Mouse (Mus musculus) adrenal gland, adult 8-10 months (tissue): ENCODE results near the gene Cmtm2b. TPM values are rescaled to one million over a fixed set of nuclear protein-coding genes. Genes with fewer than 3 reads are reported as not detected.
"Not testable (repeated sequence)": the region's sequence is repeated elsewhere in the genome, so short reads cannot be mapped to it uniquely, and the experiment has no call there.

Experiments used
- DNase-seq: peaks from one replicate; pipeline ENCODE4 v3.0.0; 2022
- total RNA-seq, 4 experiments: library from RNA; stranded (reverse); gene quantifications; 2 replicates each; pipeline ENCODE4 v1.2.4; 2022

The Cmtm2b gene
- total RNA-seq = 1 to 10 TPM in 1 of 4 experiments, under 1 TPM in 1, not detected in 2; 0.38 to 1.1 TPM

DNA sequence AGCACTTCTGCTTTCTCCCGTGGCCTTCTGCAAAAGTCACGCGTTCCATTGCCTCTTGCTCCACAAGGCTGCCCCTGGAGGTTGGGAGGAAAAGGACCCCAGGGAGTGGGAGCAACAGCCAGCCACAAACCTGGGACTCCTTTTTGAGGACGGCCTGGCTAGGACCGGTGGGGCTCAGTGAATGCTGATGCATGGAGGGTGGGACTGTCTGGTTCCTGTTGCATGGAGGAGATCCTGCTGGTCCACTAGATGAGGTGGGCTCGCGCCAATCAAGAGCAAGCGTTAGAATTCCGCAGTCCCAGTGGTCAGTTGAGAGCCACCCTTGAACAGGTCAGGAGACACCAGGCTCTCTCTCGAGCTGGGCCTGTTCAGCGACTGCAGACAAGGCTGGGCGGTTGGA lies at the start of gene Cmtm2b:
Cmtm2b (plus strand) TSS at position 301 of the 400 bp plus-strand sequence.
- DNase-seq = not testable (repeated sequence)

DNA sequence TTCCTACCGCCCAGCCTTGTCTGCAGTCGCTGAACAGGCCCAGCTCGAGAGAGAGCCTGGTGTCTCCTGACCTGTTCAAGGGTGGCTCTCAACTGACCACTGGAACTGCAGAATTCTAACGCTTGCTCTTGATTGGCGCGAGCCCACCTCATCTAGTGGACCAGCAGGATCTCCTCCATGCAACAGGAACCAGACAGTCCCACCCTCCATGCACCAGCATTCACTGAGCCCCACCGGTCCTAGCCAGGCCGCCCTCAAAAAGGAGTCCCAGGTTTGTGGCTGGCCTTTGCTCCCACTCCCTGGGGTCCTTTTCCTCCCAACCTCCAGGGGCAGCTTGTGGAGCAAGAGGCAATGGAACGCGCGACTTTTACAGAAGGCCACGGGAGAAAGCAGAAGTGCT lies 28.9 kb upstream of the Cmtm2b start, which contains the start of gene Cmtm2a:
Cmtm2a (minus strand) TSS at position 101 of the 400 bp plus-strand sequence.
- DNase-seq = not testable (repeated sequence)

DNA sequence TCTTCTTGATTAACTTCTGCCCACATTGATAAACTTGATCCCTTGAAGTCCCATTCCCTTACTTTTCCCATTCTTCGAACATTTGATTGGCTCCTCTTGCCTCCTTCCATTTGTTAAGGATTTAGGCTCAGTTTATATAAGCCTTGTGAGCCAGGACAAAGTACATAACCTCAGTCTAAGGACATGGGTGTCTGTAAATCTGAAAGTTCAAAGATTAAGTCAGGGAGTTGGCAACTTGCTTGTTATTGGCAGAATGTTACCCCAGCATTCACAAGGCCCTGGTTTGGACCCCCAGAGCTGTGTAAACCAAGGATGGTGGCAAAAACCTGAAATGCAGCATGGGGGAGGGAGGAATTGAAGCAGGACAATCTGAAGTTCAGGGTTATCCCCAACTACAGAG lies 27.6 kb upstream of the Cmtm2b start:
- DNase-seq = no peak

DNA sequence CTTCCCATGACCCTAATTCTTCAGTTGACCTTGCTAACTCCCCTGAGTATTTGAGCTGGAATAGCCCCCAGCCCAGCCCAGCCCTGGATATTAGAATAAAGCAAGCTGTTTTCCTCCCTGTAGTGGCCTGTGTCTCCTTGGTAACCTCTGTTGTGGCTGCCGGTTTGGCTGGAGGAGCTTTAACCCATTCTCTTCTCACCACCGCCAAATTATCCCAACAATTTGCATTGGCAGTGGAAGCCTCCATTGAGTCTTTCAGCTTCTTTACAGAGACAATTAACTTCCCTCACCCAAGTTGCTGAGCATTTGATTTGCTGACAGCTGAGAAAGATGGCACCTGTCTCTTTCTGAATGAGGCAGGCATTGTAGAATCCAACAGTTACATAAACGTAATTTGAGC lies 20.5 kb upstream of the Cmtm2b start:
- DNase-seq = not testable (repeated sequence)

DNA sequence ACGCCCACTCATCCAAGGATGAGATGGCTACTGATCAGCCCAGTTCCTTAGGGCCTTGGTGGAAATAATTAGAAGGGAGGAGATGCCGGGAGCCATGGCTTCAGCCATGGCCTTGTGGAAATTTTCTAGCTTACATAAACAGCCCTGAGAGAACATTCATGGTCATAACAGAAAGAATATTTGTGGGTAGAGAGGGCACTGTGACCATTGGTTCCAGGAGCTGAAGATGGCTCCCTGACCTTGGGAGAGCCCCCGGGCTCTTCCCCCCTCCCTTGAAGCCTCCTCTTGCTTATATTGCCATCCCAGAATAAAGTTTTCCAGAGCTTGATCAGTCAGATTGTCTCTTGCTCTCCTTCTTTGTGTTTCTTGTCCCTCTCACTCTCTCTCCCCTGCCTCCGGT lies 19.5 kb upstream of the Cmtm2b start:
- not testable (repeated sequence) for DNase-seq

DNA sequence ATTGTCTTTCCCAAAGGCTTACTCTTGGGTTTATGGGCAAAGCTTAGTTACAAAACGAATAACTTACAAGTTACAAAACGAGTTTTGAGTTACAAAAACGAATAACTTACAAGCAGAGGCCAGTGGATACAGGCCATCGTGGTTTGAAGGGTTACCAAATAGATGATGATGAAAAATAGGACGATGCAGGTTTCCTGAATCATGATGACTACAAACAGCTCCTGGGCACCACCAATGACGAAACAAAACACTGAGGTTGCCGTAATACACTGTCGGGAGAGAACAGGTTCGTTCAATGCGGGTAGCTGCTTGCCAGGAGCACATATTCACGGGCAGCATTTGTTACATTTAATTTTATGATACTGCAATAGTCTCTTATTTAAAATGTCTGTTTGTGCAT lies 17.1 kb upstream of the Cmtm2b start:
- DNase-seq = no peak

DNA sequence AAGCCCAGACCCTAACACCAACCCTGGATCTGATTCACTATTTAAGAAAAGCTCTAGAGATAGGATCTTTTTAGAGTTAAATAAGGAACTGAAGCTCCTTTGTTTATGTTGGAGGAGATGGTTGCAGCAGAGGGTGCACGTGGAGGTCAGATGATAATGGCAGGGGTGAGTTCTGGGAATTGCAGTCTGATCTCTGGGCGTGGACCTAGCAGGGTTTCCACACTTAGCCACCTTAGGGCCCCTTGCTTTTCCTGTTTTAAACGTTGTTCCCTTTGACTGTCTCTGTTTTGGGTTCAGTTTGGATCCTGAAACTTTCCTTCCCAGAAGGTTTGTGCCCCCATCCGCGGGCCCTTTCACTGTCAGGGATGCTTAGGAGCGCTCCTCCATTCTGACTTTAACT lies 13.7 kb upstream of the Cmtm2b start:
- DNase-seq = not testable (repeated sequence)

DNA sequence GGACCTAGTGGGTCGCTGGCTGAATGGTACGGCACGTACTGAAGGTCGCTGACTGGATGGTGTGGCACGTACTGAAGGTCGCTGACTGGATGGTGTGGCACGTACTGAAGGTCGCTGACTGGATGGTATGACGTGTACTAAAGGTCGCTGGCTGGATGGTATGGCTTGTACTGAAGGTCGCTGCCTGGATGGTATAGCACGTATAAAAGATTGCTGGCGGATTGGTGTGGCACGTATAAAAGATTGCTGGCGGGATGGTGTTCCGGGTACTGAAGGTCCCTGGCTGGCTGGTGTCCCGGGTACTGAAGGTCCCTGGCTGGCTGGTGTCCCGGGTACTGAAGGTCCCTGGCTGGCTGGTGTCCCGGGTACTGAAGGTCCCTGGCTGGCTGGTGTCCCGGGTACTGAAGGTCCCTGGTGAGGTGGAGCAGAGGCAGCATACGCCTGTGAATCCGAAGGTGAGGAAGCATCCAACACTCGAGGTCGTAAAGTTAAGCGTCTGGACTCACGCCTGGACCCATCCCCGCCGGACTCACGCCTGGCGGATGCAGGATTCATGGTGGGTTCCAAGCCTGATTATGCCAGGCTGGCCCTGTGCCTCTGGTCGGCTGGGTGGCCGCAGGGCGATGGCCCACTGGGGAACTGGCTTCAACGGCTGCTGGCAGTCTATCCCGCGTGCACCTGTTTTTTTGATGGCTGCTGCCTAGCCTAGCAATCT lies 12.4 kb upstream of the Cmtm2b start, which contains the start of the genes Gm45711 and Cmtm1:
Gm45711 (minus strand) TSS at position 641 of the 715 bp plus-strand sequence.
Cmtm1 (minus strand) TSS at position 705 of the 715 bp plus-strand sequence.
- peak; percentile 90 for DNase-seq

DNA sequence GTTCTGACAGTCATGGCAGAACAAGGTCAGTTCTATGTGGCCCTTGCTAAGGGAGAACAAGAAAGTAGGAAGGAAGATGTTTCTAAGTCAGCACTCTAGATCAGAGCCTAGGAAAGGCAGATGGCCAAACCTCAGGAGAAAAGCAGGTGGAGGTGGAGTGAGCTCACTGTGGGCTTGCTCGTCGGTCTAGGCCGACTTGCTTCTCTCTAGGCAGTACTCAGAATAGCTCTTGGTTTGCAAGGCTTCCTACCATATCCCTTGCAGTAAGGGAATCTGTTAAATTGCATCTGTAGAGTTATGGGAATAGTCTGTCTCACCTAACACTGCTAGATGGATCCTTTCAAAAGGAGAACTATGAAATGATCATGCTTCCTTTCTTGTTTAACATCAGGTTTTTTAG lies 10.0 kb upstream of the Cmtm2b start:
- DNase-seq = not testable (repeated sequence)

DNA sequence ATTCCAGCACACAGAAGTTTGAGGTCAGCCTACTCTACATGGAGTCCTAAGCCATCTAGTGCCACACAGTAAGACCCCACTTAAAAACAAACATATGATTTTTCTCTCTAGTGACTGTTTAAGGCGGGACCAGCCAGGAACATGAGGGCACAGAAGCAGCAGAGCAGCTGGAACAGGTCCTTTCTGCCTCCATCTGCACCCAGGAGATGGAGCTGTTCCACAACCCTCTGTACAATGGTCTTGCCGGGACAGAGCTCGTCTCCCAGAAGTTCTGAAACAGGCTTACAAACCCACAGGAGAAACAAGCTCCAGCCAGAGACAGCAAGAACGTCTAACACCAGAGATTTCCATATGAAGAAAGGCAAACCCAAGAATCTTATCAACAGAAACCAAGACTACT lies 8.7 kb upstream of the Cmtm2b start:
- no peak for DNase-seq

DNA sequence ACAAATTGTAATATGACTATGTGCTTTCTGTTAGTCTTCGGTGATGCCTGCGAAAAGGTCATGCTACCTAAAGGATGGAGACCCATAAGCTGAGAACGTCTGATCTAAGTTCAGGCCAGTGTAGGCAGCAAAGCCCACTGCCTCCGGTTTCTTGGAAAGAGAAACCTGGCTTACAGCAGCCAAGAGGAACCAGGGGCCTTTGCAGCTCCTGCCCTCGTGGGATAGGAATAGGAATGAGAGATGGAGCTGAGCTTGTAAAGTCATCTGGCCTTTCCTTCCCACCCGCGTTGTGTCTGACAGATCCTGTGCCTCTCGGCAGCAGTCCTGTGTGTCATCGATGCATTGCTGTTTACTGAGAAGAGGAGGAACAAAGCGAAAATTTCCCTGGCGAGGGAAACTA lies 763 bp upstream of the Cmtm2b start, which contains the start of gene Gm11020:
Gm11020 (plus strand) TSS at position 301 of the 400 bp plus-strand sequence.
- not testable (repeated sequence) for DNase-seq

DNA sequence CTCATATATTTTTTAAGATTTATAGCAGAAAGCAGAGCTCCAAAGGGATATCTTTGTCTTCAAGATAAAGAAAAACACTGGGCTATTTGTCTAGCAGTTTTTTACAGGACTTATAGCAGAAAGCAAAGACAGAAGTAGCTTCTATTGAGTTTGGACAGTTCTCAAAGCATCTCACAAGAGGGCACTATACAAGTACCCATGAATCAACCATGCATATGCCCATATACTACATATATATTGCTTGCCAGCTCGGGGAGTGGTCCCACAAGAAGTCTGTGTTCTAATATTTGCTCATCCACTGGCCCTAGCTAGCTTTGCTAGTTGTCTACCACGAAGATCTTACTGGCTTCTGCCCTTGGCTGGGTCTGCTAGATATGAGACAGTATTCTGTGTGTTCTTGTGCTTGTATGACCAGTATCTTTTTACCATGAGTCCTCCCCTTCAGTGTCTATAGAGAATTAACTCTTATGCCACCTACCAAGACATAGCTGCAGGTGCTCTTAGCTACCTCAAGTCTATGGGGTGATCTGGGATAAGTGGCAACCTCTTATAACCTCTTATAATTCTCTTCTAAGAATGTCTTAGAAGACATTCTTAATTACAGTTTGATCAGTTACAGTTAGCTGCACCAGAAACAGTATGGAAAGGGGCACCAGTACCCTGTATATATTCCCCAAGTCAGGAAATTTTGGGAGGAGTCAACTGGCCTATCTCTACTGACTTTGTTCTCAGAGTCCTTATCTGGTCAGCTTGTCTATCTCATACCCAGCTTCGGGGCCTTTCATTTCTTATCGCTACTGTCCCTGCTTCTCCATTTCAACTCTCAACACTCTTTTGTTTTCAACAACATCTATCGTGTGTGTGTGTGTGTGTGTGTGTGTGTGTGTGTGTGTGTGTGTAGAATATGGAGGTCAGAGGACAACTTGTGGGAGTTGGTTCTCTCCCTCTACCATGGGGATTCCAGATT lies 10.9 kb downstream of the Cmtm2b start:
- no peak for DNase-seq

DNA sequence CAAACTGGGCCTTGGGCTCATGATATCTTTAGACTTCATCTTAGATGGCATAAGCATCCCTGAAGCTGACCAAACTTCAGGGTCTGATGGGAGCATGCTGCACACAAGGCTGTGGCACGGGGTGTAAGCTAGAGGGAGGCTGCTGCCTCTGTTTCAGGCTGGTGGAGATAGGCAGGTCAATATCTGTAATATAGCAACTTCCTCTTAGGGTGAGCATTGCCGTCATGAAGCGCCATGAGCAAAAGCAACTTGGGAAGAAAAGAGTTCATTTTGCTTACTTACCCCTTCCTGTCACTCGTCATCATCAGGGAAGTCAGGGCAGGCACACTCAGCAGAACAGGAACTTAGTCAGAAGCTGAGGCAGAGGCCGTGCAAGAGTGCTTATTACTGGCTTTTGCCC lies 11.8 kb downstream of the Cmtm2b start:
- no peak for DNase-seq

DNA sequence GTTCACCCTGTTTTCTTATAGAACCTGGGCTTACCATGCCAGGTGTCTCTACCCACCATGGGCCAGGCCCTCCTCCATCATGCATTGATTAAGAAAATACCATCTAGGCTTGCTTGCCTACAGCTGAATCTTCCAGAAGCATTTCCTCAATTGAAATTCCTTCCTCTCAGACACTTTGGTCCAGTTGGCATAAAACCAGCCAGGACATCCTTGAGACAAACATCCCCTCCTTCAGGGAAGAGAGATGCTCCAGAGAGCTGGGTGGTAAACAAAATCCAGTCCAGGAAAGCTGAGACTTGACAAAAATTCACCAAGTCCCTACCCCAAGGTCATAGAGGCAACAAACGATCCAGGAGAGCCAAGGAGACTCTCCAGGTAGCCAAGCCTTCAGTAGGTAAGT lies 12.2 kb downstream of the Cmtm2b start:
- DNase-seq = no peak

DNA sequence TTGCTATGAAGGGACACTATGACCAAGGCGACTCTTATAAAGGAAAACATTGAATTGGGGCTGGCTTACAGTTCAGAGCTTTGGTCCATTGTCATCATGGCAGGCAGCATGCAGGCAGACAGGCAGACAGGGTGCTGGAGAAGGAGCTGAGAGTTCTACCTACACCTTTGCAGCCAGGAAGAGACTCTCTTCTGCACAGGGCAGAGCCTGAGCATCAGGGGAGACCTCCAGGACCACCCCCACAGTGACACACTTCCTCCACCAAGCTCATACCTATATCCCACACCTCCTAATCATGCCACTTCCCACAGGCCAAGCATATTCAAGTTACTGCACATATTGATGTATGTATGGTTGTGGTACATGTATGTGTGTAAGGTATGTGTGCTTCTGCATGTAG lies 14.8 kb downstream of the Cmtm2b start:
- no peak for DNase-seq

DNA sequence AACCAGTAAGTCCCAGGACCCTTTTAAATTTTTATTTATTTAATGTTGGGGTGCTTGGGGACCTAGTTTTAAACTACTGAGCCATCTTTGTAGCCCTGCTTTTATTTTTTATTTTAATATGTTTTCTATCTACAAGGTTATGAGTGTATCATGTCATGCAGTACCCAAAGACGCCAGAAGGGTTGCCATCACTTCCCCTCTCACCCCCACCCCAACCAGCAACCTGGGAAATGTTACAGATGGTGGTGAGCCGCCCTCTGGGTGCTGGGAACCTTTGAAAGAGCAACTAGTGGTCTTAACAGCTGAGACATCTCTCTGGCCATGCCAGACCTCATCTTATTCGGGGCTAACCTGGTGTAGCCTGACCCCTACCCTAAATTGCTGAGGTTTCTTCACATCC lies 15.9 kb downstream of the Cmtm2b start:
- DNase-seq = no peak

DNA sequence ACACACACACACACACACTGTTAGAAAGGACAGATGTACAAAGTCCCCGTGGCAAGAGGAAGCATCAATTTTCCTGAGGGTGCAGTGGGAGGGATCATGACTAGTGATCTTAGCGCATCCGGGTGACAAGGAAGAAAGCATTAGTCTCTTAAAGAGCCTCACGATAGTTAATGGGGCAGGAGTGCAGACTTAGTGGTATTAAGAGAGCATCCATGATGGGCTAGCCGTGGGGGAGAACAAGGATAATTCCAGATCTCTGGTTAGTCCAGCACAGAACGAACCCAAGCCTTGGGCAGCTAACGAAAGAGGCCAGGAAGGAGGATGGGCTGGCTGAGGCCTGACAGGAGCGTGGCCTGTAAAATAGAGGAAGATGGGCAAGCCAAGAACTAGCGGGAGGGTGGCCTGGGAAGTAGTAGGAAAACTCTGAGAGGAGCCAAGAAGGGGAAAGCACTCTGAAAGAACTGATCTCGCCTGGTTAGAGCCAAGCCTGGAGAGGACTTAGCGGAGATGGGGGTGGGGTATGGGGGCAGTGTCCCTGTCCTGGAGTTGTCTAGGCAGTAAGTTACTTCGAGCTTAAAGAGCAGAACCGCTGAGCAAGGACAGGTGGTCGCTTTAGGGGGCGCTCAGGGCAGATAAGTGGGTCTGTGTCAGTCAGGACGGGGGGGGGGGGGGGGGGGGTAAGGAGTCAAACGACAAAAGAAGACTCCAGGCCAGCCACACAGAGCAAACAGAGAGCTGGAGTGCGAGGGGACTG lies 17.4 kb downstream of the Cmtm2b start, which contains the start of gene Cmtm3:
Cmtm3 (plus strand) TSS at position 182 of the 754 bp plus-strand sequence.
- no peak for DNase-seq

DNA sequence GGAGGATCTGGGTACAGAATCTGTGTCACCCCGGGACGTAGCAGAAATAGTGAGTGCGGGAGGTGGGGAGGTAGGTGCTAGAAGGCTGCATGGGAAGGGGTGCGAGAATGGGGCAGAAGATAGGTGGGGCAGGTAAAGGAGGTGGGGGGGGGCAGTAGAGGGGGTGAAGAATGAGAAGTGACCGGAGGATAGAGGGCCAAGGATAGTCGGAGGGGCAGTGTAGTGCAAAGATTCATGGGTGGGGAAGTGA lies 17.9 kb downstream of the Cmtm2b start:
- no peak for DNase-seq

DNA sequence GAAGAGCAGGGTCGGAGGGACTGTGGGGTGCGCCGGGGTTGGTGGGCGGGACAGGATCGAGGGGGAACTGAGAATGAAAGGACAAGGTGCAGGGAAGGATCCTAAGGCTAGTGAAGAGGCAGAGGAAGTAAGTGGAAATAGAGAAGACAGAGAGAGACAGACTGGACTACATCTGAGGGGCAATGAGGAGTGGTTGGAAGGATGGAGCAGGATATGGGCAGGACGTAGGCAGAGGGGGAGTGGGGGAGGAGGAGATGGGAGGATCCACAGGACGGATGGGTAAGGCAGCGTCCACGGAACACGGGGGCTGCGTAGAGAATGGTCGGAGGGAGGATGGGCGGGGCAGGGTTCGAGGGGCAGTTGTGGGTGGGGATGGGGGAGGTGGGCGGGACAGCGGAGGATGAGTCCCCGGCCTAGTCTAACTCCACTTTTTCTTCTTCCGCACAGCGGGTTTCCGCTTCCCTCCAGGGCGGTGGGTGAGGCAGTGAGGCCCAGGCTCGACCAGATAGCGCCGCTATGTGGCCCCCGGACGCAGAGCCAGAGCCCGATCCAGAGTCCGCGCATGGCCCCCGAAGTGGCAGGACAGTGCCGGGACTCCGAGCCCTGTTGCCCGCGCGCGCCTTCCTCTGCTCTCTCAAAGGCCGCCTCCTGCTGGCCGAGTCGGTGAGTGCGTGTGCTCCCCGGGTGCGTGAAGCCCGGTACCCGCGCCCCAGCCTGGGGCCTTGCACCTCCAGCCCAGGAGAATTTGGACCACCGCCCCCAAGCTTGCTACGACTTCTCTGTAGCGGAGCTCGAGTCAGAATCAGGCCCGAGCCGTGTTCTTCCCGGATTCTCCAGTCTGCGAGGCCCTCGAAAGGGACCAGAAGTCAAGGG lies 18.4 kb downstream of the Cmtm2b start:
- DNase-seq = peak; percentile 80

DNA sequence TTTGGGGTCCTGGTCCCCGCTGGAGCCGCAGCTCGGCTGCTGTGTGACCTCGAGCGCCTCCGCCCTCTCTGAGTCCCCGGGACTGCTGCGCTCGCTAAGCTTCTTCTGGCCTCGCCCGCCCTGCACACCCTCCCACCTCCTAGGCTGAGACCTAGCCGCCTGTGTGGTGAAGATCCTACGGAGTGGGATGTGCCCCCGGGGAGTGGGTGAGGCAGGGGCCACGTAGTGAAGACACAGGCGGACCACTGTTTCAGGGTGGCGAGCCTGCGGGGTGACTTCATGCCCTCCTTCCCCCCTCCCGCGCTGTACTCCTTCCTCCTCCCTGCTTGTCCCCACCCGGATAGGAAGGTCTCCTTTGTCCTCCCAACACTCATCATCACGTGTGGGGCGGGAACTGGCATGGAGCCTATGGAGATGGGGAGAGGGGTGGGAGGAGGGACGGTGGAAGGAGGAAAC lies 19.1 kb downstream of the Cmtm2b start:
- peak; percentile 73 for DNase-seq

DNA sequence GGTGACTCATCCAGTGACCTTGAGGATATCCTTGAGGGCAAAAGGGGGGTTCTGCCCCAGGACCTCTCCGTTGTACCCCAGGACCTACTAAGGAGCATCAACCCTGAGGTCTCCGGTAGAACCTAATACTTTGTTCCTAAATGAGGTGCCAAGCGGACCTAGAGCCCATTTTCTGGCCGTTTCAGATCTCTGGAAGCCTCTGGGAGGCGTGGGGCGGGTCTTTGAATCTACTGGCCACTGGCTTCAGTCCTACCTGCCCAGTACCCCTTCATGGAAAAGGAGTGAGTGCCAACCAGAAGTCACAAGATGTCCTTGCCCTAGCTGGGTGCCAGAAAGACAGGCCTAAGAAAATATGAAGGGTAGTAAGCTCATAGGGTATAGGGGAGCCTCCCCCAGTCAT lies 19.6 kb downstream of the Cmtm2b start:
- no peak for DNase-seq
